Mouse (Mus musculus) forebrain, embryonic 11.5 days (tissue): ENCODE results near the gene Ctsf. TPM values are rescaled to one million over a fixed set of nuclear protein-coding genes. Genes with fewer than 3 reads are reported as not detected.

Experiments
- ATAC-seq: fragments of 200-750 bp; cut with Nextera tagmentation; replicated peaks from 2 replicates; pipeline ENCODE4 v1.8.0; 2017; ENCODE audit warnings: moderate TSS enrichment; ENCODE audit not compliant: low FRiP score
- DNase-seq: peaks from one replicate; pipeline ENCODE4 v3.0.0-alpha.2; 2017; ENCODE audit warnings: low spot score
- H3K27ac ChIP-seq: fragments of 300-500 bp; sonication (generic); 2 replicates; pipeline ENCODE4 v1.5.1; 2014; ENCODE audit warnings: low read depth, low read length
- H3K27me3 ChIP-seq: fragments of 300-500 bp; sonication (generic); 2 replicates; pipeline ENCODE4 v1.6.1; 2014; ENCODE audit warnings: mild to moderate bottlenecking, low read length, mixed read lengths; ENCODE audit not compliant: control insufficient read depth, insufficient read depth
- H3K36me3 ChIP-seq: fragments of 300-500 bp; sonication (generic); 2 replicates; pipeline ENCODE4 v1.6.1; 2014; ENCODE audit warnings: mild to moderate bottlenecking, low read length, moderate library complexity, mixed read lengths; ENCODE audit not compliant: control insufficient read depth, insufficient read depth
- H3K4me1 ChIP-seq: fragments of 300-500 bp; sonication (generic); replicated peaks from 2 replicates; pipeline ENCODE4 v1.6.1; 2014; ENCODE audit warnings: low read length, mixed read lengths; ENCODE audit not compliant: control insufficient read depth, insufficient read depth
- H3K4me2 ChIP-seq: fragments of 300-500 bp; sonication (generic); 2 replicates; pipeline ENCODE4 v1.6.1; 2014; ENCODE audit warnings: low read depth, mild to moderate bottlenecking, low read length, moderate library complexity, mixed read lengths; ENCODE audit not compliant: severe bottlenecking
- H3K4me3 ChIP-seq: fragments of 300-500 bp; sonication (generic); 2 replicates; pipeline ENCODE4 v1.5.1; 2014; ENCODE audit warnings: low read depth, low read length
- H3K9ac ChIP-seq: fragments of 300-500 bp; sonication (generic); 2 replicates; pipeline ENCODE4 v1.6.1; 2014; ENCODE audit warnings: low read length
- H3K9me3 ChIP-seq: fragments of 300-500 bp; sonication (generic); 2 replicates; pipeline ENCODE4 v1.6.1; 2016; ENCODE audit warnings: low read length, mixed read lengths; ENCODE audit not compliant: control insufficient read depth
- WGBS: fragments of 180-500 bp; shearing (Covaris S2); extraction: QIAGEN DNeasy Blood & Tissue Kit; methylation state at CpG from one replicate; pipeline ENCODE4 v1.1.7; 2014; 5-methylcytosine and 5-hydroxymethylcytosine counted together
- polyA plus RNA-seq: library from polyadenylated mRNA; unstranded; fragments of >200 nt; fragmentation: Nextera tagmentation; extraction: Ambion mirVana; gene quantifications from 2 replicates; pipeline ENCODE4 v1.2.1, GENCODE M21; 2014

Gene Ctsf
- polyA plus RNA-seq, 1 experiment from 2014 or later = 20.2 TPM

DNA sequence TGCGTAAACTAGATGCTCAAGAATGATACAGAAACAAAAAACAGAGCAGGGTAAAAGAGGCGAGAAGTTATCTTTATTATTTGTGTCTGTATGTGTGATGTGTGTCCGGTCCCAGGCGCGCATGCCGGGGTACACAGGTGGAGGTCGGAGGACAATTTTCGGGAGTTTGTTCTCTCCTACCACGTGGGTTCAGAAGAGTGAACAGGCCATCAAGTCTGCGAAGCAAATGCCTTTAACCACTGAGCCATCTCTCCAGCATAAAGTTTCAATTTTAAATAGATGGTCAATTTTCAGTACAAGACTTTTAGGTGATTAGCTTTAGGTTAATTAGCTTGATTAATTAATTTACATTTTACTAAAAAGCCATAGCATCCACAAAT is 24.4 kb downstream of the Ctsf start:
- peak overlapping the region; percentile 91 for H3K4me2 ChIP-seq
- H3K4me1 ChIP-seq = peaks cover 8% of the 10 kb centered on the region; the same call in 1 of the 2 replicates
- peak overlapping the region; percentile 88 for H3K4me3 ChIP-seq
- ATAC-seq (no peak), DNase-seq (no peak)
- H3K9ac ChIP-seq = no peak overlapping the region
- H3K9me3 ChIP-seq = no peaks in the 10 kb centered on the region
- WGBS = 63% methylated on average over 10 of the region's 10 CpGs
- H3K27me3 ChIP-seq = no peaks in the 10 kb centered on the region; the same call in 1 of the 2 replicates
- H3K27ac ChIP-seq = no peak overlapping the region
- no peaks in the 10 kb centered on the region for H3K36me3 ChIP-seq

DNA sequence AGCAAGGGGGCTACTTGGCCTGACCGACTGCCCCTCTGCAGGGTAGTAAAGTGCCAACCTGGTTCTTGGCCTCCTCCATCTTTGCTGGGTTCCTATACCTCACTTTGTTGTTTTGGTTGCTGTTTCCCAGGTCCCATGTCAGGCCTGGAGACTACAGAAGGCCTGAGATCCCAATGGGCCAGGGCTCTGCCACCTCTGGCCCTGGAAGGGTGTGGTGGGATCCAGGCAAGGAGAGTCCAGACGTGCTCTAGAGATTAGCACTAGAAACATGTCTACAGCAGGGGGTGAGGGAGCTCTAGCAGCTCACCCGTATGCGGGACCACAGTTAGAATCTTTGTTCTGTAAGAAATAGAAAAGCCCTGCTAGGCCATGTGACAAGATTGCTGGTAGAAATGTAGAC is 29.0 kb downstream of the Ctsf start:
- DNase-seq = no peak
- Histone ChIP-seq H3K9ac (no peak overlapping the region), H3K9me3 (no peaks in the 10 kb centered on the region), H3K4me2 (no peak overlapping the region), H3K4me3 (no peak overlapping the region), H3K4me1 (peaks cover 3% of the 10 kb centered on the region; the same call in 1 of the 2 replicates), H3K36me3 (no peaks in the 10 kb centered on the region), H3K27me3 (no peaks in the 10 kb centered on the region), H3K27ac (no peak overlapping the region)
- ATAC-seq = no peak
- WGBS = 90% methylated on average over 4 of the region's 4 CpGs

DNA sequence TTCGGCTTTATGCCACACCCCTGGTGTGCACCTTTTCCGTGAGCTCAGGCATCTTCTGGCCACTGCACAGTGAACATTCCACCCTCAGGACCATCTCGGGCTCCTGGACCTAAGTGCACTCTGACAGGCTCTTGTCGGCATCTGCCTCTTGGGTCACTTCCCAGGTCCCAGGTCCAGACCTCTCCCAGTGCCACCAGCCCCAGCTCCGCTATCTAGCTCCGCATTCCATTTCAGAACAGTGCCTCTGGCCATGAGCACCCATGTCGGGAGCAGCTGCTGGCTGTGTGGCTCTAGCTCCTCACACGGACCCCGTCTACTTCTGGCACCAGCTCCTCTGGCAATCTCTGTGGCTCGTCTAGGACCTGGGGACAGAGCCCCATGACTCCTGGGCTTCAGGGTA is 34.9 kb downstream of the Ctsf start:
- Histone ChIP-seq H3K27me3 (no peaks in the 10 kb centered on the region), H3K9me3 (no peaks in the 10 kb centered on the region), H3K27ac (no peak overlapping the region), H3K4me2 (no peak overlapping the region), H3K36me3 (no peaks in the 10 kb centered on the region; the same call in 1 of the 2 replicates), H3K4me3 (no peak overlapping the region), H3K4me1 (no peaks in the 10 kb centered on the region), H3K9ac (no peak overlapping the region)
- DNase-seq (no peak), ATAC-seq (no peak)
- WGBS = 91% methylated on average over 10 of the region's 10 CpGs

DNA sequence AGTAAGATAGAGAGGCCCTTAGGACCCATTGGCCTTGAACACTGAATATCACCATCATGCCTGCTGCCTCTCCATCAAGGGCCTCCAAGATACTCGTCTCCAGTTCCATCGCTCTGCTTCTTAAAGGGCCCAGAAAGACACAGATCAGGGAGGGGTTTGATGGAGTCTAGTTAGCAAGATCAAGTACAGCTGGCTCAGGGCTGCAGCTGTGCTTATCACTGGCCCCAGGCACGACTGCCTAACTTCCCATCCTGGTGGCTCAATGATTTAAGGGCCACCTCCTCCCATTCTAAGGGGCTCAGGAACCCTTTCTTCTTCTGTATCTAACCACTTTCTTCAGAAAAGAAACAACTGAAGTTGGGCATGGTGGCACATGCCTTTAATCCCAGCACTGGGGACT is 36.9 kb downstream of the Ctsf start:
- no peaks in the 10 kb centered on the region for H3K27me3 ChIP-seq
- no peak overlapping the region for H3K27ac ChIP-seq
- no peaks in the 10 kb centered on the region for H3K4me1 ChIP-seq
- no peak overlapping the region for H3K4me2 ChIP-seq
- no peak for DNase-seq
- H3K9me3 ChIP-seq = no peaks in the 10 kb centered on the region
- 77% methylated on average over 3 of the region's 3 CpGs for WGBS
- H3K36me3 ChIP-seq = no peaks in the 10 kb centered on the region; the same call in 1 of the 2 replicates
- H3K9ac ChIP-seq = no peak overlapping the region
- H3K4me3 ChIP-seq = no peak overlapping the region
- no peak for ATAC-seq

DNA sequence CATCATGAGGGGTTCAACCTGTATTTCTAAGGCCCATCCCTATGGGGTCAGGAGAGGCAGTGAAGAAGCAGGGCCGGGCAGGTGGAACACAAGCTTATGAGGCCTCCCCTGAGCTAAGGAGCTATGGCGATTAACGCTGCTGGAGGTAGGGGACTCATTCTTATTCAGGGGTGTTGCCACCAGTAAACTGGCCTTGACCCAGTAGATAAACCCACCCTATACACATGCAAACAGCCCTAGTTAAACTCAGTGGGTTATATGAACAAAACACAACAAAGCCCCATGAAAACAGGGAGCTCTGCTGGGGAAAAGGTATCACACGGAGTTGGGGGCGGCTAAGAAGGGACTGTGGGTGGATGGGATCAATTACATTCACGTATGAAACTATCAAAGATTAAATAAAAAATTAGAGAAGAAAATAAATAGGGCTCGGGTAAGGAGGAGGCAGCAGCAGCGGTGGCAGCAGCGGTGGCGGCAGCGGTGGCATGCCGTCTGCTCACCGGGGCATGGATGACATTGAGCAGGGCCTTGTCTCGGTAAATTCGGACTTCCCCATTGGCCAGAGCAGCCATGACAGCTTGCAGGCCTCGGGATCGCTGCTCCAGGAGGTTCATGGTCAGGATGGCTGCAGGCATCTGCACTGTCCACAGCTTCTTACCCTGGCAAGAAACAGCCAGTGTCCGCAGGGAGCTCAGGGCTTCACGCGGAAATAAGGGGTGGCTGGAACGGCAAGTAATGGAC is 42.0 kb downstream of the Ctsf start:
- WGBS = 56% methylated on average over 21 of the region's 21 CpGs
- no peak for ATAC-seq
- H3K36me3 ChIP-seq = no peaks in the 10 kb centered on the region; the same call in 1 of the 2 replicates
- no peaks in the 10 kb centered on the region for H3K9me3 ChIP-seq
- H3K9ac ChIP-seq = no peak overlapping the region
- no peaks in the 10 kb centered on the region for H3K27me3 ChIP-seq
- H3K4me1 ChIP-seq = no peaks in the 10 kb centered on the region
- H3K27ac ChIP-seq = no peak overlapping the region
- no peak overlapping the region for H3K4me2 ChIP-seq
- H3K4me3 ChIP-seq = no peak overlapping the region
- no peak for DNase-seq

DNA sequence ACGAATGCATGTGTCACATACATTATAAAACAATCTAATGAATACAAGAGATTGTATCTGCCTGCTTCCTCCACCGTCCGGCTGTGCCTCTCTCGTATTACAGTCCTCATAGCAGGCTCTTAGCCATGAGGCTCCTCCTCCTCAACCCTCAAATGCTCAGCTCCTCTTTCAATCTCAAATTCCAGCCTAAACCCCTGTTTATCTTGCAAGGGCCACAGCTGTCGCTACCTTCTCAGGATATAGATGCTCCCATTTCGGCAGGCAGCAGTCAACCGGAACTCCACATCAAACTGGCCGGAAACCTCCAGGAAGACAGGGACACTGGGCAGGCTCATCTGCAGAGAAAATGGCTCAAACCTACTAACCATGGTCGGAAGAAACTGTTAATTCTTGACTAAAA is 44.0 kb downstream of the Ctsf start:
- H3K4me3 ChIP-seq = no peak overlapping the region
- DNase-seq (no peak), ATAC-seq (no peak)
- no peaks in the 10 kb centered on the region for H3K9me3 ChIP-seq
- no peaks in the 10 kb centered on the region; the same call in 1 of the 2 replicates for H3K36me3 ChIP-seq
- no peak overlapping the region for H3K4me2 ChIP-seq
- WGBS = 83% methylated on average over 9 of the region's 9 CpGs
- H3K27me3 ChIP-seq = no peaks in the 10 kb centered on the region
- H3K27ac ChIP-seq = no peak overlapping the region
- H3K4me1 ChIP-seq = no peaks in the 10 kb centered on the region
- no peak overlapping the region for H3K9ac ChIP-seq

DNA sequence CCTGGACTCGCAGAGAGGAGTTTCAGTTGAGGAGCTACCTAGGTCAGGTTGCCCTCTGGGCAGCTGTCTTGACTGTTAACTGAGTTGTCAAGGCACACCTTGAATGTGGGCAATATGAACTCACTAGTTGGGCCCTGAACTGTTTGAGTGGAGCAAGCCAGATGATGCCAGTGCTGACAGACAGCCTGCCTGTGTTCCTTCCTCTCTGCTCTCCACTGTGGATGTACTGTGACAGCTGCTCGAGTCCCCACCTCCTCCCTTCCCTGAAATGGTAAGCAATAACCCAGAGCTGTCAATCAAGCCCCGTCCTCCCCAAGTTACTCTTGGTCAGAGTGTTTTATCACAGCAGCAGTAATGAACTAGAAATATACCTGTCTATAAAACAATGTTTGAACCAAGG is 45.0 kb downstream of the Ctsf start:
- no peaks in the 10 kb centered on the region for H3K4me1 ChIP-seq
- no peak overlapping the region for H3K4me2 ChIP-seq
- no peak for DNase-seq
- H3K27me3 ChIP-seq = no peaks in the 10 kb centered on the region
- no peaks in the 10 kb centered on the region for H3K9me3 ChIP-seq
- no peak overlapping the region for H3K4me3 ChIP-seq
- H3K27ac ChIP-seq = no peak overlapping the region
- no peak overlapping the region for H3K9ac ChIP-seq
- no peaks in the 10 kb centered on the region; the same call in 1 of the 2 replicates for H3K36me3 ChIP-seq
- no peak for ATAC-seq
- 88% methylated on average over 3 of the region's 3 CpGs for WGBS

DNA sequence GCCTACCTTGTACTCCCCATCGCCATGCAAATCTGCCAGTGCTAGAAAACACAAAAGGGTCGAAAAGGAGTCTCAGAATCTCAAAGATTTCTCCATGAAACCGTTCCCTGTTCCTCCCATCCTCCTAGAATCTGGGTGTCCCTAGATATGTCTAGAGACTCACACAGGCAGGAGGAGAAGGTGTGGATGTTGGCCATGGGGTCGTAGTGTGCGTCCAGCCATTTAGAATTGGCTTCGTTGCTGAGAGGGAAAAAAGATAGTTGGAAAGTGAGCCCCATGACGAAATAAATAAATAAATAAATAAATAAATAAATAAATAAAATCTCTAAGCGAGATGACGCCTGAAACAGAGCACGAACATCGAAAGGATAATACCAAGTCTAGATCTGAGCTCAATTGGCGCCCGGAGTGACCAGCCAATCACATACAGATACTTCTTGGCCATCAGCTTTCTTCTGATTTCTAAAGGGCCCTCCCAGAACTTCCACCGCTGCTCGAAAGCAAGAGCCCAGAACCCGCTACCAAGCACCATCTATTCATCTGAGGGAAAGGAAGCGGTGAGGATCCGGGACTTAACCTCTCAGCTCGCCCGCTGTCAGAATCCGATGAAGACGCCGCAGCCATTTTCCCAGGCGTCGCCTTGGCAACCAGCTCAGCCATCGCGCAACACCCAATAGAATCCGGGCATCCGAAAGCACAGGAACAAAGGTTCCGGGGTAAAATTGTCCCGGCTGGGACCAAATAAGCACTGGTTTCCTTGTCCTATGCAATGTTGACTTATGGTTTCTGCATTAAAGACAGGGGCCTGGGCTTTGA is 51.3 kb downstream of the Ctsf start, which contains the start of gene Bbs1:
Gene Bbs1 (minus strand): TSS at position 650 of the 816 bp plus-strand sequence.
- Histone ChIP-seq H3K4me1 (0 out of 2 replicates have a peak, but pooled peaks cover 3% of the 10 kb centered on the region), H3K27me3 (no peaks in the 10 kb centered on the region), H3K27ac (peak within 1 kb of the TSS; percentile 46; the same call in 1 of the 2 replicates), H3K9ac (peak within 1 kb of the TSS; percentile 73), H3K4me3 (peak within 1 kb of the TSS; percentile 71), H3K9me3 (no peaks in the 10 kb centered on the region), H3K4me2 (peak within 1 kb of the TSS; percentile 66), H3K36me3 (no peaks in the 10 kb centered on the region; the same call in 1 of the 2 replicates)
- peak; percentile 90 for DNase-seq
- WGBS = 9% methylated on average over 31 of the region's 31 CpGs
- peak; percentile 72 for ATAC-seq
